Mouse (Mus musculus) heart, embryonic 10.5 days (tissue): ENCODE measurements at regions not wholly inside any gene's neighbourhood (a gene's known extent, or its start where the extent isn't known, plus 50 kb on each side); places are given as distances from the start of the nearest gene placed in this dataset.

Source experiments
- DNase-seq: peaks from one replicate; pipeline ENCODE4 v3.0.0-alpha.2; 2017; ENCODE audit warnings: low spot score
- H3K27ac ChIP-seq: fragments of 300-500 bp; sonication (generic); 2 replicates; pipeline ENCODE4 v1.5.1; 2016; ENCODE audit warnings: mild to moderate bottlenecking
- H3K27me3 ChIP-seq: fragments of 300-500 bp; sonication (generic); 2 replicates; pipeline ENCODE4 v1.6.1; 2016; ENCODE audit warnings: mild to moderate bottlenecking; ENCODE audit not compliant: poor library complexity, insufficient read depth, severe bottlenecking
- H3K36me3 ChIP-seq: fragments of 300-500 bp; sonication (generic); 2 replicates; pipeline ENCODE4 v1.6.1; 2016; ENCODE audit warnings: mild to moderate bottlenecking, moderate library complexity
- H3K4me1 ChIP-seq: fragments of 300-500 bp; sonication (generic); 2 replicates; pipeline ENCODE4 v1.6.1; 2016; ENCODE audit warnings: mild to moderate bottlenecking
- H3K4me3 ChIP-seq: fragments of 300-500 bp; sonication (generic); 2 replicates; pipeline ENCODE4 v1.5.1; 2016; ENCODE audit warnings: mild to moderate bottlenecking, moderate library complexity
- H3K9me3 ChIP-seq: fragments of 300-500 bp; sonication (generic); 2 replicates; pipeline ENCODE4 v1.6.1; 2016; ENCODE audit warnings: mild to moderate bottlenecking, moderate library complexity
- WGBS: fragments of 180-500 bp; shearing (Covaris S2); methylation state at CpG from one replicate; pipeline ENCODE4 v1.1.7; 2016; 5-methylcytosine and 5-hydroxymethylcytosine counted together

- H3K9me3 ChIP-seq, result no peaks in the 10 kb centered on the region
- 0 out of 2 replicates have a peak, but pooled peaks cover 3% of the 10 kb centered on the region for H3K4me1 ChIP-seq
- WGBS, result 24% methylated on average over 2 of the region's 2 CpGs
- no peaks in the 10 kb centered on the region for H3K36me3 ChIP-seq
- no peak for DNase-seq
- H3K27ac ChIP-seq, result no peak overlapping the region
- H3K27me3 ChIP-seq, result no peaks in the 10 kb centered on the region
- H3K4me3 ChIP-seq, result no peak overlapping the region
Measured at GRCm38 (mm10) chr16:18718040-18718439, 58.6 kb upstream of the Cldn5 start.

- no peaks in the 10 kb centered on the region for H3K36me3 ChIP-seq
- WGBS, result 71% methylated on average over 13 of the region's 13 CpGs
Measured at GRCm38 (mm10) chr16:18720433-18721233, 56.0 kb upstream of the Cldn5 start.

GRCm38 (mm10) chr16:18723186-18723843, 53.3 kb upstream of the Cldn5 start:
- H3K4me3 ChIP-seq, result no peak overlapping the region
- no peaks in the 10 kb centered on the region for H3K9me3 ChIP-seq
- 66% methylated on average over 3 of the region's 3 CpGs for WGBS
- H3K27ac ChIP-seq, result no peak overlapping the region
- H3K36me3 ChIP-seq, result no peaks in the 10 kb centered on the region
- no peaks in the 10 kb centered on the region for H3K4me1 ChIP-seq
- no peaks in the 10 kb centered on the region for H3K27me3 ChIP-seq
- DNase-seq, result no peak

More at GRCm38 (mm10) chr16:18720433-18721233, 56.0 kb upstream of the Cldn5 start:
- Histone ChIP-seq H3K4me1 (0 out of 2 replicates have a peak, but pooled peaks cover 3% of the 10 kb centered on the region), H3K9me3 (no peaks in the 10 kb centered on the region), H3K27ac (no peak overlapping the region), H3K4me3 (no peak overlapping the region), H3K27me3 (no peaks in the 10 kb centered on the region)
- no peak for DNase-seq

DNA sequence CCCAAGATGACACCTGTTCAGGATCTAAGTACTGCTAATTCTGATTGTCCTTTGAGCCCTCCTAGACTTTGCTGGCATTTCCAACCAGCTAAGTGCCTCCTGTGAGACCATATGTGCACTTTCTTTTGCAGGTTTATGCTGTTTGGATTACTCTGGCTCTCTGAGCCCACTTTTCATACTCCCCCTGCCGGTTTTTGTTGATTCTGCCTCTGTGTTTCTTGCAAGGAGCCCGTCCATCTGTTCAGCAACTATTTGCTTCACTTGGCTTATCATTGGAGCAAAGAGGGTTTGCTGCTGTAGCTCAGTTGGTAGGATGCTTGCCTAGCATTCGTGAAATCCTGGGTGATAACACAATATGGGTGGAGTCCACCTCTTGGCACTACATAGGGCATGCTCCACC, 52.8 kb upstream of the Cldn5 start:
- no peak for DNase-seq
- no peak overlapping the region for H3K27ac ChIP-seq
- 33% methylated on average over 3 of the region's 3 CpGs for WGBS

DNA sequence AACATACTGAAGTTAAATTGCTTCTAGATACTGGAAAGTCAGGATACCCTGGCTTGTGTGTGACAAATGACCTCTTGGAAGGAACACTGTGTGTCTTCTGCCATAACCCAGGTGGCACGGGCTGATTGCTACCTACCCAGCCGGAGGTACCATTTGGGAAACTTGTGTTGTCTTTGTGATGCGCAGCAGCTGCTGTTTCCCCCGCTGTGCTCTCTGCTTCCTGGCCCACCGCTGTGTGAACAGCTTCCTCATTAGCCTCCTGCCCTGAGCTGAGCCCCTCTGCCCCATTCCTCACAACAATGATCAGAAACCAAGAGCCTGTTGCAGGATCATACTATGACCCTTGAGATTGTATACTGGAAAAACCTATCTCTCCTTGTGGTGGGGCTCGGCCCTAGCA, 51.9 kb upstream of the Cldn5 start:
- H3K4me3 ChIP-seq, result no peak overlapping the region
- H3K36me3 ChIP-seq, result no peaks in the 10 kb centered on the region
- H3K9me3 ChIP-seq, result no peaks in the 10 kb centered on the region
- no peaks in the 10 kb centered on the region for H3K27me3 ChIP-seq
- no peaks in the 10 kb centered on the region for H3K4me1 ChIP-seq
- DNase-seq, result no peak
- no peak overlapping the region for H3K27ac ChIP-seq
- WGBS, result 30% methylated on average over 6 of the region's 6 CpGs

More for the DNA sequence above, 52.8 kb upstream of the Cldn5 start:
- Histone ChIP-seq H3K4me1 (no peaks in the 10 kb centered on the region), H3K9me3 (no peaks in the 10 kb centered on the region), H3K4me3 (no peak overlapping the region), H3K36me3 (no peaks in the 10 kb centered on the region), H3K27me3 (no peaks in the 10 kb centered on the region)
